In the genomic region with DNA sequence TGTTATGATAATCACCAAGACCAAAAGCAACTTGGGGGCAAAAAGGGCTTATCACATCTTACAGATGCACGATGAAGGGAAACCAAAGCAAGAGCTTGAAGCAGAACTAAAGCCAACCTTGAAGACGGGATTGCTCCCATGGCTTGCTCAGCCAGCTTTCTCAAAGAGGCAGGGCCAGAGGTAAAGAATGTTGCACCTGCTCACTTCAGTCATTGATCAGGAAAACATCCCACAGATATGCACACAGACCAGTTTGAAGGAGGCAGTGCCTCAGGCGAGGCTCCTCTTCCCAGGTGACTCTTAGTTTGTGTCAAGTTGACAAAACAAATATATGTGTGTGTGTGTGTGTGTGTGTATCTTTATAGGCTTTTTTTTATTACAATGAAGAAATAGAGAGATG, we compare ENCODE assay signal across 31 mouse cellular contexts. TPM values are rescaled to one million over a fixed set of nuclear protein-coding genes. Genes with fewer than 3 reads are reported as not detected.
A peak's percentile ranks its signal among the peaks of the same experiment; 100 is the strongest.
DNase-seq lines count a peak whose midpoint lies in the region; ATAC-seq and TF ChIP-seq lines count a peak whose summit lies in the region.
"Had no signal": no experiment of that assay in that cellular context is flagged by ENCODE, and none has a peak within 500 bp of the region (broad histone marks: within the 10 kb centered on the region; RNA-seq: fewer than 3 reads in every experiment).

No protein-coding gene starts in this region.

- H3K27ac ChIP-seq in liver, embryonic 14.5 days, result no peak overlapping the region
- H3K27ac ChIP-seq in liver, postnatal 0 days (ENCODE audit: low read depth), result no peak overlapping the region
- H3K27ac ChIP-seq: embryonic facial prominence, embryonic 10.5 days; embryonic facial prominence, embryonic 13.5 days; forebrain, embryonic 10.5 days; forebrain, embryonic 13.5 days; gastrocnemius, adult 2 months; hindbrain, embryonic 12.5 days; hindbrain, embryonic 15.5 days had no signal

- no peak for TF ChIP-seq CTCF in liver, embryonic 14.5 days (IDR thresholded peaks at IDR 0.05; ENCODE audit: low read depth)
- TF ChIP-seq CTCF in liver, postnatal 0 days (IDR thresholded peaks at IDR 0.05; ENCODE audit: low read depth), result no peak

- H3K4me1 ChIP-seq in liver, embryonic 14.5 days (replicated peaks; ENCODE audit: control insufficient read depth in 2 of 2, insufficient read depth in 2 of 2, low read length in 1 of 2), result peaks cover 11 to 15% of the 10 kb centered on the region in 2 experiments; a peak in 3 of 4 replicates
- no peaks in the 10 kb centered on the region for H3K4me1 ChIP-seq in liver, postnatal 0 days (ENCODE audit: insufficient read depth)
- H3K4me1 ChIP-seq: embryonic facial prominence, embryonic 13.5 days had no signal

- no peak for ATAC-seq in liver, embryonic 14.5 days (ENCODE audit: insufficient read depth)
- ATAC-seq in liver, postnatal 0 days, result no peak
- ATAC-seq in megakaryocyte-erythroid progenitor cell, adult 5-6 weeks (replicated peaks; ENCODE audit: low FRiP score, low TSS enrichment, poor library complexity, severe bottlenecking), result 0 out of 2 replicates have a peak, but pooled peaks have one; percentile 22
- ATAC-seq: CD4-positive, CD25-positive, alpha-beta regulatory T cell, adult 4 months; forebrain, embryonic 13.5 days; forebrain, embryonic 16.5 days; Patski had no signal

- WGBS in liver, embryonic 14.5 days (ENCODE audit: insufficient replicate concordance), result 21% methylated on average over 3 of the region's 3 CpGs
- WGBS in liver, postnatal 0 days (ENCODE audit: insufficient replicate concordance), result 60% methylated on average over 3 of the region's 3 CpGs

- no peaks in the 10 kb centered on the region for H3K27me3 ChIP-seq in liver, embryonic 14.5 days (ENCODE audit: control insufficient read depth, insufficient read depth, low read length)
- no peaks in the 10 kb centered on the region for H3K27me3 ChIP-seq in liver, postnatal 0 days (ENCODE audit: insufficient read depth, low read length)
- H3K27me3 ChIP-seq: embryonic facial prominence, embryonic 13.5 days; hindbrain, embryonic 12.5 days; hindbrain, embryonic 15.5 days; Patski had no signal

- no peak overlapping the region for H3K4me3 ChIP-seq in liver, embryonic 14.5 days (ENCODE audit: insufficient read depth in 1 of 2, low read depth in 2 of 2, low read length in 2 of 2)
- no peak overlapping the region for H3K4me3 ChIP-seq in liver, postnatal 0 days (ENCODE audit: low read depth, low read length)
- H3K4me3 ChIP-seq: embryonic facial prominence, embryonic 10.5 days; embryonic facial prominence, embryonic 13.5 days; erythroblast, embryonic 14.5 days; forebrain, embryonic 10.5 days; forebrain, embryonic 13.5 days; gastrocnemius, adult 2 months; hindbrain, embryonic 12.5 days; hindbrain, embryonic 15.5 days had no signal

- no peak for DNase-seq in liver, embryonic 14.5 days (ENCODE audit: low read depth in 3 of 3, low spot score in 3 of 3)
- DNase-seq in liver, postnatal 0 days, result no peak
- peak; percentile 62 for DNase-seq in R1 (ENCODE audit: low read depth, low spot score)
- DNase-seq in c-Kit-positive CD71-positive TER-119-positive erythroid progenitor cells, embryonic 14.5 days (ENCODE audit: low spot score), result peak; percentile 29
- no peak for DNase-seq in retina, postnatal 1 day
- no peak for DNase-seq in right cerebral cortex, postnatal 36 days (ENCODE audit: low spot score in 2 of 2)
- DNase-seq in lung, postnatal 36 days, result no peak
- DNase-seq: adrenal gland, postnatal 10 days; adrenal gland, postnatal 36 days; cerebellum, adult 11 months; cerebellum, adult 2 months; cerebellum, adult 9-11 months; cerebellum, postnatal 25 days; embryo, embryonic 11 days; gastrocnemius, adult 2 months; gastrocnemius, postnatal 14 days; heart, adult 11 months had no signal

- 0 out of 2 replicates have a peak, but pooled peaks have one; percentile 28 for TF ChIP-seq EP300 in liver, embryonic 14.5 days (IDR thresholded peaks at IDR 0.05; ENCODE audit: low read depth)
- TF ChIP-seq EP300 in liver, postnatal 0 days (IDR thresholded peaks at IDR 0.05; ENCODE audit: low read depth), result no peak

- H3K4me2 ChIP-seq in liver, embryonic 14.5 days (ENCODE audit: low read depth), result no peak overlapping the region
- H3K4me2 ChIP-seq in liver, postnatal 0 days (ENCODE audit: low read depth, low read length), result no peak overlapping the region
- H3K4me2 ChIP-seq: embryonic facial prominence, embryonic 13.5 days; forebrain, embryonic 13.5 days; heart, embryonic 11.5 days; hindbrain, embryonic 12.5 days; hindbrain, embryonic 15.5 days had no signal

- H3K9ac ChIP-seq in liver, embryonic 14.5 days (replicated peaks), result no peak overlapping the region
- H3K9ac ChIP-seq in liver, postnatal 0 days (replicated peaks), result no peak overlapping the region
- H3K9ac ChIP-seq: embryonic facial prominence, embryonic 13.5 days; forebrain, embryonic 13.5 days; hindbrain, embryonic 12.5 days; hindbrain, embryonic 15.5 days had no signal

- peaks cover 14% of the 10 kb centered on the region for H3K36me3 ChIP-seq in liver, embryonic 14.5 days (replicated peaks; ENCODE audit: control insufficient read depth, insufficient read depth, low read depth)
- H3K36me3 ChIP-seq in liver, postnatal 0 days (replicated peaks; ENCODE audit: insufficient read depth, low read length), result no peaks in the 10 kb centered on the region; the same call in 1 of the 2 replicates
- H3K36me3 ChIP-seq: embryonic facial prominence, embryonic 13.5 days; hindbrain, embryonic 12.5 days; hindbrain, embryonic 15.5 days had no signal

- H3K9me3 ChIP-seq in liver, embryonic 14.5 days (ENCODE audit: control insufficient read depth, low read length), result no peaks in the 10 kb centered on the region
- H3K9me3 ChIP-seq in liver, postnatal 0 days (ENCODE audit: low read length), result no peaks in the 10 kb centered on the region
- H3K9me3 ChIP-seq: embryonic facial prominence, embryonic 10.5 days; embryonic facial prominence, embryonic 13.5 days; forebrain, embryonic 10.5 days; forebrain, embryonic 13.5 days; G1E; hindbrain, embryonic 12.5 days; hindbrain, embryonic 15.5 days had no signal

RNA-seq across cellular contexts. Expression of a gene that starts 59.1 kb away (rescaled TPM):
- polyA plus RNA-seq in liver, embryonic 14.5 days (2012; rRNA removed), result 0.11 and 0.15 TPM in 2 replicates
- 0.32 and 0.40 TPM in 2 replicates for polyA plus RNA-seq in liver, embryonic 14.5 days (2014; fragmentation: Nextera tagmentation; extraction: Ambion mirVana)
- 0.18 and 0.28 TPM in 2 replicates for polyA plus RNA-seq in liver, postnatal 0 days (2015; fragmentation: Nextera tagmentation; extraction: Ambion mirVana)
- 1.8 TPM in 1 of 2 replicates, not detected in the other for total RNA-seq in megakaryocyte-erythroid progenitor cell, adult 5-6 weeks (2014; fragmentation: Nextera tagmentation)
- total RNA-seq in megakaryocyte-erythroid progenitor cell, adult 5-6 weeks (2017), result 0.99 and 3.7 TPM in 2 replicates
- polyA plus RNA-seq: C2C12; CD4-positive, CD25-positive, alpha-beta regulatory T cell, adult 4 months; embryonic facial prominence, embryonic 10.5 days; forebrain, embryonic 10.5 days; forebrain, embryonic 13.5 days; forebrain, embryonic 16.5 days; hindbrain, embryonic 15.5 days had no signal

RNA-seq across cellular contexts. Expression of a gene that starts 59.7 kb away (rescaled TPM):
- 105 and 113 TPM in 2 replicates for polyA plus RNA-seq in liver, embryonic 14.5 days (2012; rRNA removed)
- polyA plus RNA-seq in liver, embryonic 14.5 days (2014; fragmentation: Nextera tagmentation; extraction: Ambion mirVana), result 153 and 166 TPM in 2 replicates
- polyA plus RNA-seq in liver, postnatal 0 days (2015; fragmentation: Nextera tagmentation; extraction: Ambion mirVana), result 65.7 and 75.1 TPM in 2 replicates
- 92.6 and 109 TPM in 2 replicates for total RNA-seq in megakaryocyte-erythroid progenitor cell, adult 5-6 weeks (2014; fragmentation: Nextera tagmentation)
- total RNA-seq in megakaryocyte-erythroid progenitor cell, adult 5-6 weeks (2017), result 74.2 and 82.1 TPM in 2 replicates

Comparison
In these comparisons a context has a peak if more than half of its experiments do, and no peak if none do; other contexts are left out.
1. DNase-seq: peak in R1 (single experiment) and c-Kit-positive CD71-positive TER-119-positive erythroid progenitor cells, embryonic 14.5 days (single experiment); none in liver, embryonic 14.5 days (0 of 3), liver, postnatal 0 days (single experiment), retina, postnatal 1 day (single experiment), right cerebral cortex, postnatal 36 days (0 of 2) and lung, postnatal 36 days (single experiment).